Mouse (Mus musculus) olfactory bulb, adult 2 months (tissue): ENCODE results near the gene Stk31.

Experiments used
- CTCF ChIP-seq: fragments of 200-500 bp; IDR thresholded peaks from 2 replicates; pipeline ENCODE4 v1.5.1; 2012; ENCODE audit warnings: low read depth, mild to moderate bottlenecking, low read length, moderate library complexity; ENCODE audit not compliant: insufficient read depth
- POLR2A ChIP-seq: fragments of 200-500 bp; IDR thresholded peaks from 2 replicates; pipeline ENCODE4 v1.6.1; 2012; ENCODE audit warnings: mild to moderate bottlenecking, low read depth, low read length, moderate library complexity; ENCODE audit not compliant: insufficient read depth

DNA sequence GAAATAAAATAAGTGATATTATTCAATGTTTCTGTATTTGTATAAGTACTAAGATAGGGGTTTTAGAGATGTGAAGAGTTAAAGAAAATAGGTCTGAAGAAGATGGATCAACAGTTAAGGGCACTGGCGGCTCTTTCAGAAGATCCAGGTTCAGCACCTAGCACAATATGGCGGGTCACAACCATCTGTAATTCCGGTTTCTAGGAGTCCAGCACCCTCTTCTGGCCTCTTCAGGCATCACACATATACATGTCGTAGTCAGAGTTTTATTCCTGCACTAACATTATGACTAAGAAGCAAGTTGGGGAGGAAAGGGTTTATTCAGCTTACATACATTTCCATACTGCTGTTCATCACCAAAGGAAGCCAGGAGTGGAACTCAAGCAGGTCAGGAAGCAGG lies 40.2 kb upstream of the Stk31 start:
- TF ChIP-seq POLR2A: no peak
- TF ChIP-seq CTCF: no peak
